Comparison of ENCODE assay signal across 21 mouse cellular contexts in the genomic region with DNA sequence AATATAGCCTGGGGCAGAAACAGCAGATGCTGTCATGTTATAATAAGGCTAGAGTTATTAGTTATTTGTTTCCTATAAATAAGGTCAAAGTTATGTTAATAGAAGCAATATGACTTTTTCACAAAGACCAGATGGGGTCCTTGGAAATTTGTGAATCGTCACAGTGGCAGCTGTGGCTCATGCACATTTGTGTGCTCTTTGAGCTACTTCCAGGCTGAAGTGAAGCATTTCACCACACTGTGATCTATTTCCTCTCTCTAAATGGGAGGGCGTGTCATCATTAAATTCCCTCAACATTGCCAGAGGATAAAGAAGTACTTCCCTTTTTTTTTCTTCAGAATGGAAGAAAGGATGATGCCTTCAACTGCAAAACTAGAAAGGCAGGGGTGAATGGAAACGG.
A peak's percentile ranks its signal among the peaks of the same experiment; 100 is the strongest.
DNase-seq lines count a peak whose midpoint lies in the region; ATAC-seq and TF ChIP-seq lines count a peak whose summit lies in the region.
"Had no signal": no experiment of that assay in that cellular context is flagged by ENCODE, and none has a peak within 500 bp of the region (broad histone marks: within the 10 kb centered on the region; RNA-seq: fewer than 3 reads in every experiment).

No protein-coding gene starts in this region.

- no peaks in the 10 kb centered on the region for H3K9me3 ChIP-seq in hindbrain, embryonic 11.5 days (ENCODE audit: control insufficient read depth, low read length)
- H3K9me3 ChIP-seq in hindbrain, postnatal 0 days (ENCODE audit: low read length), result no peaks in the 10 kb centered on the region
- H3K9me3 ChIP-seq in neural tube, embryonic 12.5 days, result no peaks in the 10 kb centered on the region
- no peaks in the 10 kb centered on the region for H3K9me3 ChIP-seq in neural tube, embryonic 15.5 days (replicated peaks)
- H3K9me3 ChIP-seq: embryonic facial prominence, embryonic 15.5 days; forebrain, embryonic 10.5 days; heart, embryonic 12.5 days had no signal

- TF ChIP-seq CTCF in hindbrain, postnatal 0 days (IDR thresholded peaks at IDR 0.05; ENCODE audit: low read depth), result no peak

- ATAC-seq in hindbrain, embryonic 11.5 days (ENCODE audit: low FRiP score), result peak; percentile 77; the same call in 1 of the 2 replicates
- ATAC-seq in hindbrain, postnatal 0 days, result no peak
- peak; percentile 70; the same call in 1 of the 2 replicates for ATAC-seq in neural tube, embryonic 12.5 days (ENCODE audit: low FRiP score, low read depth)
- ATAC-seq in neural tube, embryonic 15.5 days (ENCODE audit: low FRiP score), result no peak
- ATAC-seq: activated CD4-positive, CD25-positive, alpha-beta regulatory T cell, adult 4 months; forebrain, embryonic 14.5 days; hindbrain, embryonic 16.5 days had no signal

- no peak overlapping the region for H3K4me3 ChIP-seq in hindbrain, embryonic 11.5 days (ENCODE audit: low read depth, low read length)
- no peak overlapping the region for H3K4me3 ChIP-seq in hindbrain, postnatal 0 days (ENCODE audit: low read length)
- no peak overlapping the region for H3K4me3 ChIP-seq in neural tube, embryonic 12.5 days
- H3K4me3 ChIP-seq in neural tube, embryonic 15.5 days (replicated peaks), result no peak overlapping the region
- H3K4me3 ChIP-seq: embryonic facial prominence, embryonic 15.5 days; erythroblast, embryonic 14.5 days; forebrain, embryonic 10.5 days; gastrocnemius, adult 2 months; heart, embryonic 12.5 days had no signal

- H3K36me3 ChIP-seq in hindbrain, embryonic 11.5 days (ENCODE audit: control insufficient read depth, insufficient read depth, low read length), result no peaks in the 10 kb centered on the region
- H3K36me3 ChIP-seq in hindbrain, postnatal 0 days (ENCODE audit: insufficient read depth, low read length), result no peaks in the 10 kb centered on the region
- H3K36me3 ChIP-seq in neural tube, embryonic 12.5 days, result no peaks in the 10 kb centered on the region
- H3K36me3 ChIP-seq in neural tube, embryonic 15.5 days, result no peaks in the 10 kb centered on the region
- H3K36me3 ChIP-seq: embryonic facial prominence, embryonic 15.5 days; forebrain, embryonic 10.5 days; heart, embryonic 12.5 days had no signal

- H3K27me3 ChIP-seq in hindbrain, embryonic 11.5 days (ENCODE audit: control insufficient read depth, insufficient read depth, low read length), result no peaks in the 10 kb centered on the region
- no peaks in the 10 kb centered on the region for H3K27me3 ChIP-seq in hindbrain, postnatal 0 days (ENCODE audit: insufficient read depth, low read length)
- H3K27me3 ChIP-seq in neural tube, embryonic 12.5 days (replicated peaks), result no peaks in the 10 kb centered on the region
- H3K27me3 ChIP-seq in neural tube, embryonic 15.5 days (replicated peaks), result no peaks in the 10 kb centered on the region
- H3K27me3 ChIP-seq: embryonic facial prominence, embryonic 15.5 days; heart, embryonic 12.5 days had no signal

- H3K9ac ChIP-seq in hindbrain, embryonic 11.5 days (ENCODE audit: low read depth, low read length), result no peak overlapping the region
- H3K9ac ChIP-seq in hindbrain, postnatal 0 days (replicated peaks; ENCODE audit: low read length), result no peak overlapping the region
- no peak overlapping the region for H3K9ac ChIP-seq in neural tube, embryonic 12.5 days
- no peak overlapping the region for H3K9ac ChIP-seq in neural tube, embryonic 15.5 days (replicated peaks)
- H3K9ac ChIP-seq: embryonic facial prominence, embryonic 15.5 days; heart, embryonic 12.5 days had no signal

- H3K27ac ChIP-seq in hindbrain, embryonic 11.5 days (ENCODE audit: low read depth, low read length), result peak overlapping the region; percentile 61
- no peak overlapping the region for H3K27ac ChIP-seq in hindbrain, postnatal 0 days
- no peak overlapping the region for H3K27ac ChIP-seq in neural tube, embryonic 12.5 days
- no peak overlapping the region for H3K27ac ChIP-seq in neural tube, embryonic 15.5 days (replicated peaks)
- H3K27ac ChIP-seq: embryonic facial prominence, embryonic 15.5 days; forebrain, embryonic 10.5 days; gastrocnemius, adult 2 months had no signal

- whole genome bisulfite sequencing in hindbrain, embryonic 11.5 days, result 58% methylated on average over 3 of the region's 3 CpGs
- WGBS in hindbrain, postnatal 0 days, result 55% methylated on average over 3 of the region's 3 CpGs
- 50% methylated on average over 3 of the region's 3 CpGs for WGBS in neural tube, embryonic 12.5 days
- 33% methylated on average over 3 of the region's 3 CpGs for WGBS in neural tube, embryonic 15.5 days

- peak; percentile 40 for DNase-seq in hindbrain, embryonic 11.5 days (ENCODE audit: low spot score)
- DNase-seq in hindbrain, postnatal 0 days (ENCODE audit: low spot score), result no peak
- peak; percentile 14 for DNase-seq in adipocyte (ENCODE audit: low spot score)
- DNase-seq in urinary bladder, adult 18-20 months (ENCODE audit: low spot score in 2 of 2), result no peak
- no peak for DNase-seq in kidney, postnatal 4 days
- DNase-seq: adrenal gland, adult 2 months; adrenal gland, postnatal 25 days; cerebellum, postnatal 10 days; gastrocnemius, adult 2 months; gastrocnemius, postnatal 25 days; heart, postnatal 36 days; kidney, adult 11 months had no signal

- no peak overlapping the region for H3K4me2 ChIP-seq in hindbrain, embryonic 11.5 days (replicated peaks; ENCODE audit: low read depth, low read length)
- no peak overlapping the region for H3K4me2 ChIP-seq in hindbrain, postnatal 0 days (ENCODE audit: low read depth, low read length)
- no peak overlapping the region for H3K4me2 ChIP-seq in neural tube, embryonic 12.5 days (replicated peaks)
- no peak overlapping the region for H3K4me2 ChIP-seq in neural tube, embryonic 15.5 days
- H3K4me2 ChIP-seq: embryonic facial prominence, embryonic 15.5 days; heart, embryonic 12.5 days had no signal

- H3K4me1 ChIP-seq in hindbrain, embryonic 11.5 days (replicated peaks; ENCODE audit: control insufficient read depth, insufficient read depth, low read length), result no peaks in the 10 kb centered on the region
- no peaks in the 10 kb centered on the region for H3K4me1 ChIP-seq in hindbrain, postnatal 0 days (ENCODE audit: insufficient read depth, low read length)
- H3K4me1 ChIP-seq in neural tube, embryonic 12.5 days, result no peaks in the 10 kb centered on the region
- no peaks in the 10 kb centered on the region for H3K4me1 ChIP-seq in neural tube, embryonic 15.5 days
- H3K4me1 ChIP-seq: embryonic facial prominence, embryonic 15.5 days; forebrain, embryonic 10.5 days had no signal

Comparison
In these comparisons a context has a peak if more than half of its experiments do, and no peak if none do; other contexts are left out.
1. ATAC-seq: peak in hindbrain, embryonic 11.5 days (single experiment) and neural tube, embryonic 12.5 days (single experiment); none in hindbrain, postnatal 0 days (single experiment) and neural tube, embryonic 15.5 days (single experiment).
2. DNase-seq: peak in hindbrain, embryonic 11.5 days (single experiment) and adipocyte (single experiment); none in hindbrain, postnatal 0 days (single experiment), urinary bladder, adult 18-20 months (0 of 2) and kidney, postnatal 4 days (0 of 2).